In genomic region chr2:132589906-132590538, GRCm38 (mm10) we compare ENCODE assay signal across 20 mouse cellular contexts. TPM values are rescaled to one million over a fixed set of nuclear protein-coding genes. Genes with fewer than 3 reads are reported as not detected.
DNase-seq lines count a peak whose midpoint lies in the region; ATAC-seq and TF ChIP-seq lines count a peak whose summit lies in the region.
"Had no signal": no experiment of that assay in that cellular context is flagged by ENCODE, and none has a peak within 500 bp of the region (broad histone marks: within the 10 kb centered on the region; RNA-seq: fewer than 3 reads in every experiment).

No protein-coding gene starts in this region.

- no peaks in the 10 kb centered on the region for H3K27me3 ChIP-seq in liver, adult 2 months (ENCODE audit: control insufficient read depth, insufficient read depth, low read length)
- no peaks in the 10 kb centered on the region for H3K27me3 ChIP-seq in liver, postnatal 0 days (ENCODE audit: insufficient read depth, low read length)
- no peaks in the 10 kb centered on the region for H3K27me3 ChIP-seq in heart, embryonic 10.5 days (ENCODE audit: insufficient read depth, poor library complexity, severe bottlenecking)
- H3K27me3 ChIP-seq: hindbrain, embryonic 13.5 days; intestine, embryonic 15.5 days had no signal

- no peak overlapping the region for H3K4me2 ChIP-seq in liver, postnatal 0 days (ENCODE audit: low read depth, low read length)
- H3K4me2 ChIP-seq: hindbrain, embryonic 13.5 days; intestine, embryonic 15.5 days; lung, embryonic 14.5 days had no signal

- WGBS in liver, adult 2 months = 76% methylated on average over 6 of the region's 6 CpGs
- 55% methylated on average over 6 of the region's 6 CpGs for WGBS in liver, postnatal 0 days (ENCODE audit: insufficient replicate concordance)
- WGBS in heart, embryonic 10.5 days = 65% methylated on average over 6 of the region's 6 CpGs

- H3K4me3 ChIP-seq in liver, adult 2 months (ENCODE audit: insufficient read depth, low read depth, low read length) = no peak overlapping the region
- H3K4me3 ChIP-seq in liver, postnatal 0 days (ENCODE audit: low read depth, low read length) = no peak overlapping the region
- no peak overlapping the region for H3K4me3 ChIP-seq in heart, embryonic 10.5 days
- H3K4me3 ChIP-seq: hindbrain, embryonic 13.5 days; intestine, embryonic 15.5 days; layer of hippocampus, adult 2 months had no signal

- TF ChIP-seq POLR2A in liver, adult 2 months (IDR thresholded peaks at IDR 0.05; ENCODE audit: extremely low read depth, insufficient read depth, low read length) = no peak

- H3K79me2 ChIP-seq in liver, adult 2 months (ENCODE audit: control insufficient read depth, insufficient read depth, low read length) = no peaks in the 10 kb centered on the region

- intact Hi-C loops in heart, postnatal 25 days (cut with DNase I) = no loop called here
- intact Hi-C loops in heart, postnatal 10 days (cut with DNase I) = no loop called here

- no peak for TF ChIP-seq EP300 in liver, postnatal 0 days (IDR thresholded peaks at IDR 0.05; ENCODE audit: low read depth)

- no peaks in the 10 kb centered on the region for H3K36me3 ChIP-seq in liver, adult 2 months (ENCODE audit: control insufficient read depth, insufficient read depth, low read length)
- no peaks in the 10 kb centered on the region for H3K36me3 ChIP-seq in liver, postnatal 0 days (replicated peaks; ENCODE audit: insufficient read depth, low read length)
- no peaks in the 10 kb centered on the region for H3K36me3 ChIP-seq in heart, embryonic 10.5 days
- H3K36me3 ChIP-seq: hindbrain, embryonic 13.5 days; intestine, embryonic 15.5 days had no signal

- H3K27ac ChIP-seq in liver, adult 2 months (replicated peaks; ENCODE audit: insufficient read depth, low read depth, low read length) = peak overlapping the region; percentile 36
- H3K27ac ChIP-seq in liver, postnatal 0 days (ENCODE audit: low read depth) = no peak overlapping the region
- H3K27ac ChIP-seq in heart, embryonic 10.5 days = 0 out of 2 replicates have a peak overlapping the region, but pooled peaks have one; percentile 42
- H3K27ac ChIP-seq: hindbrain, embryonic 13.5 days; intestine, embryonic 15.5 days; layer of hippocampus, adult 2 months had no signal

- no peak overlapping the region for H3K9ac ChIP-seq in liver, adult 2 months (ENCODE audit: low read depth, low read length)
- H3K9ac ChIP-seq in liver, postnatal 0 days (replicated peaks) = no peak overlapping the region
- H3K9ac ChIP-seq: hindbrain, embryonic 13.5 days; intestine, embryonic 15.5 days; lung, embryonic 14.5 days had no signal

- ATAC-seq in liver, postnatal 0 days = no peak
- no peak for ATAC-seq in activated CD4-positive, CD25-positive, alpha-beta regulatory T cell, adult 4 months
- ATAC-seq: intestine, embryonic 15.5 days; midbrain, embryonic 16.5 days had no signal

- peak; percentile 95 for DNase-seq in heart, adult 11 months
- no peak for DNase-seq in heart, postnatal 25 days (ENCODE audit: low spot score)
- peak; percentile 31 for DNase-seq in liver, adult 2 months (ENCODE audit: extremely low read depth, low read depth, low spot score)
- DNase-seq in liver, postnatal 0 days = no peak
- no peak for DNase-seq in heart, embryonic 10.5 days (ENCODE audit: low spot score)
- DNase-seq in heart, postnatal 10 days = peak; percentile 56 to 58
- no peak for DNase-seq in gastrocnemius, postnatal 4 days (ENCODE audit: low spot score in 2 of 2)
- DNase-seq: adrenal gland, adult 8-10 months; cerebellum, postnatal 14 days; embryo, embryonic 11 days; gastrocnemius, postnatal 36 days; left cerebral cortex, postnatal 4 days; lung, embryonic 14.5 days; retina, postnatal 1 day; thymus, postnatal 4 days had no signal

- TF ChIP-seq CTCF in liver, adult 2 months (IDR thresholded peaks at IDR 0.05; ENCODE audit: low read depth, low read length) = no peak
- no peak for TF ChIP-seq CTCF in liver, postnatal 0 days (IDR thresholded peaks at IDR 0.05; ENCODE audit: low read depth)

- no peaks in the 10 kb centered on the region for H3K9me3 ChIP-seq in liver, postnatal 0 days (ENCODE audit: low read length)
- no peaks in the 10 kb centered on the region for H3K9me3 ChIP-seq in heart, embryonic 10.5 days
- H3K9me3 ChIP-seq: hindbrain, embryonic 13.5 days; intestine, embryonic 15.5 days had no signal

- peaks cover under 1% of the 10 kb centered on the region for H3K4me1 ChIP-seq in liver, adult 2 months (ENCODE audit: control insufficient read depth, insufficient read depth, low read length)
- peaks cover 3% of the 10 kb centered on the region for H3K4me1 ChIP-seq in liver, postnatal 0 days (ENCODE audit: insufficient read depth)
- H3K4me1 ChIP-seq in heart, embryonic 10.5 days = no peaks in the 10 kb centered on the region
- H3K4me1 ChIP-seq: hindbrain, embryonic 13.5 days; intestine, embryonic 15.5 days had no signal

RNA-seq across cellular contexts. Expression of gene Gpcpd1, which starts 2.5 kb away (rescaled TPM):
- total RNA-seq in heart, postnatal 25 days (2021) = 100 to 1,000 TPM; 183 to 239 TPM
- total RNA-seq in liver, adult 2 months (2014; rRNA removed) = 95.9 and 237 TPM in 2 replicates
- polyA plus RNA-seq in liver, adult 2 months (2012; rRNA removed) = 6.6 and 11.0 TPM in 2 replicates
- 65.0 and 65.8 TPM in 2 replicates for polyA plus RNA-seq in liver, postnatal 0 days (2015; fragmentation: Nextera tagmentation; extraction: Ambion mirVana)
- polyA plus RNA-seq in heart, embryonic 10.5 days (2016; fragmentation: Nextera tagmentation; extraction: Ambion mirVana) = 28.0 and 32.6 TPM in 2 replicates
- 100 to 1,000 TPM; 118 to 190 TPM for total RNA-seq in heart, postnatal 10 days (2021)
- polyA plus RNA-seq in activated CD4-positive, CD25-positive, alpha-beta regulatory T cell, adult 4 months (2017; shearing (Covaris generic)) = 10 to 100 TPM; 50.6 to 63.3 TPM
- 10 to 100 TPM; 47.9 to 59.3 TPM for total RNA-seq in gastrocnemius, postnatal 4 days (2021)

Comparison
In these comparisons a context has a peak if more than half of its experiments do, and no peak if none do; other contexts are left out.
1. DNase-seq: peak in heart, adult 11 months (single experiment), liver, adult 2 months (single experiment) and heart, postnatal 10 days (2 of 2); none in heart, postnatal 25 days (single experiment), liver, postnatal 0 days (single experiment), heart, embryonic 10.5 days (single experiment) and gastrocnemius, postnatal 4 days (0 of 2).